In the genomic region with DNA sequence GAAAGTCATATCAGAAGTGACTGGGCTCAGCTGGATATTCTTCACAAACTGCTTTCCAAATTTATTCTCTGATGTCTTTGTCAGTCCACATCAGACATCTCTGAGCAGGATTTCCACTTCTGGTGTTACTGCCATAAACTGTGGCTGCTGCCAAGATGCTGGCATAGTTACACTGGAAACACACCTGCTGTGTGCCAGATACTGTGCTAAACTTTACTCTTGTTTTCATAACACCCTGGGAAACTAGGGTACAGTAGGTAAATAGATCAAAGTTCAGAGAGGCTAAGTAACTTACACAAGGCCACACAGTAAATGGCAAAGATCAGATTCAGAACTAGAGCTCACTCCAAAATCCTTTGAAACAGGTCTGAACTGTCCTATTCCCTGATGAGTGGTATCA, we compare ENCODE assay signal across 41 mouse cellular contexts. TPM values are rescaled to one million over a fixed set of nuclear protein-coding genes. Genes with fewer than 3 reads are reported as not detected.
"Had no signal": no experiment of that assay in that cellular context is flagged by ENCODE, and none has a peak within 500 bp of the region (broad histone marks: within the 10 kb centered on the region; RNA-seq: fewer than 3 reads in every experiment).

No protein-coding gene starts in this region.

- DNase-seq: gastrocnemius, adult 2 months; gastrocnemius, postnatal 10 days; gastrocnemius, postnatal 25 days; heart, postnatal 10 days; heart, postnatal 36 days; kidney, adult 11 months; kidney, adult 2 months; kidney, adult 9 months; kidney, postnatal 14 days; kidney, postnatal 36 days; liver; liver, embryonic 13.5 days had no signal

RNA-seq across cellular contexts. Expression of a gene that starts 36.4 kb away (rescaled TPM):
- total RNA-seq: gastrocnemius, adult 2 months; gastrocnemius, postnatal 10 days; gastrocnemius, postnatal 25 days; gastrocnemius, postnatal 4 days; granulocyte monocyte progenitor cell, adult 5-6 weeks; heart, adult 18-20 months; heart, adult 8-10 months; heart, postnatal 10 days; heart, postnatal 36 days; hematopoietic stem cell, adult 5-6 weeks; hindbrain, postnatal 0 days; layer of hippocampus, adult 2 months; layer of hippocampus, postnatal 10 days; layer of hippocampus, postnatal 25 days; left cerebral cortex, adult 18-20 months; left cerebral cortex, adult 8-10 months; left cerebral cortex, postnatal 10 days; left cerebral cortex, postnatal 36 days had no signal
- polyA plus RNA-seq: frontal cortex, adult 2 months; heart, embryonic 10.5 days; heart, embryonic 12.5 days; heart, embryonic 14.5 days; heart, embryonic 16.5 days; hindbrain, embryonic 11.5 days; hindbrain, embryonic 13.5 days; hindbrain, embryonic 15.5 days; hindbrain, postnatal 0 days; intestine, embryonic 14.5 days; intestine, embryonic 16.5 days; kidney, adult 2 months; kidney, embryonic 15.5 days; kidney, postnatal 0 days; limb, embryonic 10.5 days; limb, embryonic 12.5 days; limb, embryonic 14.5 days; liver, embryonic 13.5 days; liver, embryonic 15.5 days had no signal

RNA-seq across cellular contexts. Expression of a gene that starts 59.8 kb away (rescaled TPM):
- total RNA-seq: gastrocnemius, adult 2 months; gastrocnemius, postnatal 10 days; gastrocnemius, postnatal 25 days; gastrocnemius, postnatal 4 days; granulocyte monocyte progenitor cell, adult 5-6 weeks; heart, adult 18-20 months; heart, adult 8-10 months; heart, postnatal 10 days; heart, postnatal 36 days; hematopoietic stem cell, adult 5-6 weeks; layer of hippocampus, adult 2 months; layer of hippocampus, postnatal 10 days; layer of hippocampus, postnatal 25 days; left cerebral cortex, adult 18-20 months; left cerebral cortex, postnatal 10 days; left cerebral cortex, postnatal 36 days had no signal
- polyA plus RNA-seq: hindbrain, embryonic 11.5 days; kidney, adult 2 months; kidney, postnatal 0 days; limb, embryonic 10.5 days; liver, embryonic 15.5 days had no signal
